Mouse (Mus musculus) small intestine, adult 10 weeks (tissue): ENCODE data around the gene Nhej1. TPM values are rescaled to one million over a fixed set of nuclear protein-coding genes. Genes with fewer than 3 reads are reported as not detected.

Experiments used
- polyA plus RNA-seq: library from polyadenylated mRNA; stranded (reverse); fragments of 350-450 nt; fragmentation: Illumina TruSeq; extraction: RNeasy Lipid Tissue Mini Kit (QIAGEN cat#74804); gene quantifications from one replicate; pipeline ENCODE4 v1.2.3, GENCODE M21; 2014; ENCODE audit warnings: low replicate concordance

The Nhej1 gene
- polyA plus RNA-seq = not detected

GRCm38 (mm10) chr1:75124346-75125321 lies at the start of gene Nhej1:
Nhej1 (minus strand) TSS chr1:75125200.

DNA sequence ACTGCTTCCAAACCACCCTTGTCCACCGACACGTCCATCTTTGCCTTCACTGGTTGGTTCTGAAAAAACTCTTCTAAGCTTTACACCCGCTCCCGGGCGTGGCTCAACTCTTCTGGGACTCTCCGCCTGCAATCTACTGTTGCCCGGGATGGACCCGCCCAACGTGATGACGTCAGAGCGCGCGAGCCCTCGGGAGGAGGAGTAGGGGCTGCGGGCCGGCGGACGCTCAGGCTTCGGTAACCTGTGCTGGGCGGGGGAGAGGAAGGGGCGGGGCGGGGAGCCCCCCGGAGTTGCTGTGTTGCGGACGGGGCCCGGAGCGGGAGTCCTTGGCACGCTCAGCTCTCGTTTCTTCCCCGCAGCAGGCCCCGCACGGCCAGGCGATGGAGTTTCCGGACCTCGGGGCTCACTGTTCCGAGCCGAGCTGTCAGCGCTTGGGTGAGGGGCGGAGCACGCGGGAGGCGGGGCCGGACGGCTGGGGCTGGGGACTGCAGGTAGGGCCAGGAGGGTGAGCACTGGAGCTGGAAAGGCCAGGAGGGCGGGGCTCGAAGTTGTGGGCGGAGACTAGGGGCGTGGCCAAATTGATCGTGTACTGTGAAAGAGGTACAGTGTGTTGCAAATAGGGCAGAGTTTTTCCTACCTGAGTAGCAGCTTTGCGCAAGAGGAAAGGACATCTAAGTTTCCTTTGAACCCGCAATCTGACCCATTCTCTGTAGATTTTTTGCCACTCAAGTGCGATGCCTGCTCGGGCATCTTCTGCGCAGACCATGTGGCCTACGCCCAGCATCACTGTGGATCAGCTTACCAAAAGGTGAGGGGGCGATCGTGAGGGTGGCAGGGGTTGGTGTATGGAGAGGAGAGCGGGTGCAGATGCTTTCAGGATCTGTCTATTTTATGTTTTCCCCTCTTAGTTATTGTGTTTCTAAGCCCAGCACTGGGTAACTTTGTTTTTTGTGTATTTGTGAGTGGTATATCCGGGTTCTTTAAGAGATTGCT lies 43.8 kb upstream of the Nhej1 start, which contains the start of gene Zfand2b:
TSS of gene Zfand2b (plus strand) at position 175 of the 993 bp plus-strand sequence.

GRCm38 (mm10) chr1:75142301-75143261 lies 17.6 kb upstream of the Nhej1 start, which contains the start of the genes Cnppd1 and Retreg2:
Cnppd1 (minus strand) TSS chr1:75142711.
Retreg2 (plus strand) TSS chr1:75142778.

DNA sequence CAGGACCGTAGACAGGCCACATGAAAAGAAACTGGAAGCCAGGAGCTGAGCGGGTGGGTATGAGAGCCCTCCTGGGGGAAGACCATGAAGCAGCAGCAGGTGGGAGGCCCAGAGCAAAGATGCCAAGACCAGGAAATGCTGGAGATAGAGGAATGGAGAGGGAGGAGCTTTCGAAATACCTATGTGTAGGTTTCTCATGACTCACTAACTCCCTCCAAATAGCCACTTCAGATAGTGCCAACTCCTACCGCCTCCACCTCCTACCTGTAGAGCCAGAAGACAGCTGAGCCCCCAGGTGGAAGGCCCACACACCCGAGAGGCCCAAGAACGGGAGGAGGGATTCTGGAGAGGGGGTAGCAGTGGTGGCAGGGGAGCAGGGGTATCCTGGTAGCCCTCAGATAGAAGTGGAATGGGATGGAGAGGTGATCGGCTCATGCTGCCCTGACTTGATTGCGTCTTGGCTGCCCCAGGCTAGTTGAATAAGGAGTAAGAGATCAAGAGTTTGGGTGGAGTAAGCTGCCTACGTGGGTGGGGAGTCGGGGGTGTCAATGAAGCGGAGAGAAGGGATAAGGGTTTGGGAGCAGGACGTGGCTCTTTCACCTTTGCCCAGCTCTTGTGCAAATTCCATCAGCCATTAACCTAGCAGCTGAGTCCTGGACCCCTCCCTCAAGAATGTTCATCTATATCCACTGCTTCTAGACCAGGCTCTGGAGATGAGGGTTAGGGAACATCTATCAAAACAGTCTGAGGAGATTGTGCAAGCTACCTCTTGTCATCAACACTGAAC lies 8.6 kb upstream of the Nhej1 start, which contains the start of gene Slc23a3:
TSS of gene Slc23a3 (minus strand) at position 470 of the 787 bp plus-strand sequence.

GRCm38 (mm10) chr1:74951556-74952210 lies 173.3 kb downstream of the Nhej1 start, which contains the start of gene Ihh:
Ihh (minus strand) TSS chr1:74951672.

GRCm38 (mm10) chr1:74935402-74935801 lies 189.6 kb downstream of the Nhej1 start, which contains the start of gene Cfap65:
Cfap65 (minus strand) TSS chr1:74935599.

Other genes starting within 250 kb of the Nhej1 start
- gene Fev, start 239.8 kb downstream of the Nhej1 start, polyA plus RNA-seq = 0.67 TPM
- gene Cryba2, start 232.1 kb downstream of the Nhej1 start, polyA plus RNA-seq = not detected
- gene Cfap65, start 189.6 kb downstream of the Nhej1 start, polyA plus RNA-seq = not detected
- 0.33 TPM for gene Ihh, start 173.5 kb downstream of the Nhej1 start, polyA plus RNA-seq
- not detected for gene Slc23a3, start 8.7 kb upstream of the Nhej1 start, polyA plus RNA-seq
- gene Cnppd1, start 17.5 kb upstream of the Nhej1 start, polyA plus RNA-seq = 8.0 TPM
- 4.2 TPM for gene Retreg2, start 17.6 kb upstream of the Nhej1 start, polyA plus RNA-seq
- gene Zfand2b, start 43.4 kb upstream of the Nhej1 start, polyA plus RNA-seq = 0.78 TPM
- gene Abcb6, start 55.2 kb upstream of the Nhej1 start, polyA plus RNA-seq = 3.8 TPM
- 18.0 TPM for gene Ankzf1, start 67.0 kb upstream of the Nhej1 start, polyA plus RNA-seq
- 12.2 TPM for gene Atg9a, start 67.0 kb upstream of the Nhej1 start, polyA plus RNA-seq
- gene Glb1l, start 85.6 kb upstream of the Nhej1 start, polyA plus RNA-seq = 8.1 TPM
- gene Stk16, start 85.6 kb upstream of the Nhej1 start, polyA plus RNA-seq = 17.4 TPM
- gene Tuba4a, start 94.7 kb upstream of the Nhej1 start, polyA plus RNA-seq = 4.2 TPM
- gene A630095N17Rik, start 106.9 kb upstream of the Nhej1 start, polyA plus RNA-seq = not detected
- gene Dnajb2, start 111.2 kb upstream of the Nhej1 start, polyA plus RNA-seq = 4.0 TPM
- gene Ptprn, start 139.3 kb upstream of the Nhej1 start, polyA plus RNA-seq = not detected
- gene Resp18, start 153.2 kb upstream of the Nhej1 start, polyA plus RNA-seq = 2.4 TPM
- 1.3 TPM for gene Dnpep, start 192.8 kb upstream of the Nhej1 start, polyA plus RNA-seq
- 0.97 TPM for gene Des, start 235.1 kb upstream of the Nhej1 start, polyA plus RNA-seq